Mouse (Mus musculus) hindbrain, embryonic 10.5 days (tissue): ENCODE results near the gene Fezf2. TPM values are rescaled to one million over a fixed set of nuclear protein-coding genes. Genes with fewer than 3 reads are reported as not detected.

ENCODE experiments used
- DNase-seq: peaks from one replicate; pipeline ENCODE4 v3.0.0-alpha.2; 2017; ENCODE audit warnings: low spot score
- H3K27ac ChIP-seq: fragments of 300-500 bp; sonication (generic); 2 replicates; pipeline ENCODE4 v1.5.1; 2016; ENCODE audit warnings: mild to moderate bottlenecking, moderate library complexity
- H3K27me3 ChIP-seq: fragments of 300-500 bp; sonication (generic); 2 replicates; pipeline ENCODE4 v1.6.1; 2016; ENCODE audit warnings: mild to moderate bottlenecking; ENCODE audit not compliant: poor library complexity, insufficient read depth, severe bottlenecking
- H3K36me3 ChIP-seq: fragments of 300-500 bp; sonication (generic); 2 replicates; pipeline ENCODE4 v1.6.1; 2016; ENCODE audit warnings: mild to moderate bottlenecking, moderate library complexity
- H3K4me1 ChIP-seq: fragments of 300-500 bp; sonication (generic); replicated peaks from 2 replicates; pipeline ENCODE4 v1.6.1; 2016; ENCODE audit warnings: mild to moderate bottlenecking
- H3K4me3 ChIP-seq: fragments of 300-500 bp; sonication (generic); 2 replicates; pipeline ENCODE4 v1.5.1; 2016; ENCODE audit warnings: mild to moderate bottlenecking, moderate library complexity
- H3K9me3 ChIP-seq: fragments of 300-500 bp; sonication (generic); 2 replicates; pipeline ENCODE4 v1.6.1; 2016; ENCODE audit warnings: mild to moderate bottlenecking, moderate library complexity
- WGBS: fragments of 180-500 bp; shearing (Covaris S2); methylation state at CpG from one replicate; pipeline ENCODE4 v1.1.7; 2016; 5-methylcytosine and 5-hydroxymethylcytosine counted together
- polyA plus RNA-seq: library from polyadenylated mRNA; unstranded; fragments of >200 nt; fragmentation: Nextera tagmentation; extraction: Ambion mirVana; gene quantifications from 2 replicates; pipeline ENCODE4 v1.2.1, GENCODE M21; 2016

Gene Fezf2
- polyA plus RNA-seq, 1 experiment from 2014 or later = 0.24 TPM

- H3K4me1 ChIP-seq = peaks cover 20% of the 10 kb centered on the region
- WGBS = under 1% methylated on average over 19 of the region's 19 CpGs
- no peaks in the 10 kb centered on the region for H3K9me3 ChIP-seq
- DNase-seq = peak; percentile 35
- no peak overlapping the region for H3K27ac ChIP-seq
- no peaks in the 10 kb centered on the region for H3K36me3 ChIP-seq
- no peak overlapping the region for H3K4me3 ChIP-seq
- peaks cover 100% of the 10 kb centered on the region for H3K27me3 ChIP-seq
Observed at GRCm38 (mm10) chr14:12340238-12341074, 7.5 kb downstream of the Fezf2 start.

- no peak overlapping the region for H3K4me3 ChIP-seq
- 1% methylated on average over 10 of the region's 10 CpGs for WGBS
- no peaks in the 10 kb centered on the region for H3K36me3 ChIP-seq
- DNase-seq = no peak
- H3K4me1 ChIP-seq = peaks cover 9% of the 10 kb centered on the region
- H3K27me3 ChIP-seq = peaks cover 100% of the 10 kb centered on the region
- H3K9me3 ChIP-seq = no peaks in the 10 kb centered on the region
- no peak overlapping the region for H3K27ac ChIP-seq
Observed at GRCm38 (mm10) chr14:12338811-12339565, 9.0 kb downstream of the Fezf2 start.

GRCm38 (mm10) chr14:12337998-12338809 lies 9.8 kb downstream of the Fezf2 start:
- H3K4me1 ChIP-seq = peaks cover 9% of the 10 kb centered on the region
- H3K36me3 ChIP-seq = no peaks in the 10 kb centered on the region
- peaks cover 100% of the 10 kb centered on the region for H3K27me3 ChIP-seq
- no peaks in the 10 kb centered on the region for H3K9me3 ChIP-seq
- peak; percentile 23 for DNase-seq
- H3K4me3 ChIP-seq = no peak overlapping the region
- H3K27ac ChIP-seq = no peak overlapping the region
- under 1% methylated on average over 16 of the region's 16 CpGs for WGBS

- WGBS = 4% methylated on average over 8 of the region's 8 CpGs
- H3K27ac ChIP-seq = no peak overlapping the region
- H3K27me3 ChIP-seq = peaks cover 100% of the 10 kb centered on the region
- H3K9me3 ChIP-seq = no peaks in the 10 kb centered on the region
- no peak overlapping the region for H3K4me3 ChIP-seq
- H3K36me3 ChIP-seq = no peaks in the 10 kb centered on the region
- H3K4me1 ChIP-seq = peaks cover 9% of the 10 kb centered on the region
- DNase-seq = no peak
Observed at GRCm38 (mm10) chr14:12337421-12337997, 10.5 kb downstream of the Fezf2 start.

GRCm38 (mm10) chr14:12334925-12335324 lies 13.1 kb downstream of the Fezf2 start:
- WGBS = 51% methylated on average over 7 of the region's 7 CpGs
- no peak for DNase-seq
- no peak overlapping the region for H3K27ac ChIP-seq
- H3K4me1 ChIP-seq = 0 out of 2 replicates have a peak, but pooled peaks cover 2% of the 10 kb centered on the region
- peaks cover 95% of the 10 kb centered on the region for H3K27me3 ChIP-seq
- H3K36me3 ChIP-seq = no peaks in the 10 kb centered on the region
- no peak overlapping the region for H3K4me3 ChIP-seq
- H3K9me3 ChIP-seq = no peaks in the 10 kb centered on the region

GRCm38 (mm10) chr14:12333622-12334021 lies 14.4 kb downstream of the Fezf2 start:
- no peaks in the 10 kb centered on the region for H3K36me3 ChIP-seq
- DNase-seq = no peak
- H3K9me3 ChIP-seq = no peaks in the 10 kb centered on the region
- H3K27me3 ChIP-seq = peaks cover 85% of the 10 kb centered on the region
- no peak overlapping the region for H3K4me3 ChIP-seq
- 81% methylated on average over 7 of the region's 7 CpGs for WGBS
- no peak overlapping the region for H3K27ac ChIP-seq
- 0 out of 2 replicates have a peak, but pooled peaks cover 2% of the 10 kb centered on the region for H3K4me1 ChIP-seq

- DNase-seq = no peak
- WGBS = 78% methylated on average over 2 of the region's 2 CpGs
- H3K27me3 ChIP-seq = no peaks in the 10 kb centered on the region
- no peak overlapping the region for H3K27ac ChIP-seq
- no peaks in the 10 kb centered on the region for H3K9me3 ChIP-seq
- H3K36me3 ChIP-seq = peaks cover 10% of the 10 kb centered on the region; the same call in 1 of the 2 replicates
- H3K4me3 ChIP-seq = no peak overlapping the region
- peaks cover 7% of the 10 kb centered on the region; the same call in 1 of the 2 replicates for H3K4me1 ChIP-seq
Observed at GRCm38 (mm10) chr14:12303106-12303505, 44.9 kb downstream of the Fezf2 start.

- 67% methylated on average over 3 of the region's 3 CpGs for WGBS
- DNase-seq = no peak
- Histone ChIP-seq H3K4me3 (no peak overlapping the region), H3K27me3 (no peaks in the 10 kb centered on the region), H3K36me3 (peaks cover 11% of the 10 kb centered on the region; the same call in 1 of the 2 replicates), H3K27ac (no peak overlapping the region), H3K9me3 (no peaks in the 10 kb centered on the region), H3K4me1 (peaks cover 7% of the 10 kb centered on the region; the same call in 1 of the 2 replicates)
Observed at GRCm38 (mm10) chr14:12300677-12301076, 47.3 kb downstream of the Fezf2 start.

- Histone ChIP-seq H3K27ac (no peak overlapping the region), H3K27me3 (no peaks in the 10 kb centered on the region), H3K9me3 (no peaks in the 10 kb centered on the region), H3K4me1 (peaks cover 7% of the 10 kb centered on the region; the same call in 1 of the 2 replicates), H3K4me3 (no peak overlapping the region), H3K36me3 (peaks cover 11% of the 10 kb centered on the region; the same call in 1 of the 2 replicates)
- DNase-seq = no peak
- 77% methylated on average over 4 of the region's 4 CpGs for WGBS
Observed at GRCm38 (mm10) chr14:12300275-12300674, 47.7 kb downstream of the Fezf2 start.

- H3K9me3 ChIP-seq = no peaks in the 10 kb centered on the region
- WGBS = 45% methylated on average over 6 of the region's 6 CpGs
- DNase-seq = no peak
- H3K27ac ChIP-seq = no peak overlapping the region
- H3K4me1 ChIP-seq = peaks cover 7% of the 10 kb centered on the region; the same call in 1 of the 2 replicates
- peaks cover 11% of the 10 kb centered on the region; the same call in 1 of the 2 replicates for H3K36me3 ChIP-seq
- no peak overlapping the region for H3K4me3 ChIP-seq
- no peaks in the 10 kb centered on the region for H3K27me3 ChIP-seq
Observed at GRCm38 (mm10) chr14:12299654-12300053, 48.3 kb downstream of the Fezf2 start.

GRCm38 (mm10) chr14:12299171-12299570 lies 48.8 kb downstream of the Fezf2 start:
- H3K27ac ChIP-seq = no peak overlapping the region
- H3K36me3 ChIP-seq = peaks cover 11% of the 10 kb centered on the region; the same call in 1 of the 2 replicates
- peaks cover 7% of the 10 kb centered on the region; the same call in 1 of the 2 replicates for H3K4me1 ChIP-seq
- H3K27me3 ChIP-seq = no peaks in the 10 kb centered on the region
- H3K9me3 ChIP-seq = no peaks in the 10 kb centered on the region
- no peak overlapping the region for H3K4me3 ChIP-seq
- DNase-seq = no peak

- H3K27me3 ChIP-seq = no peaks in the 10 kb centered on the region
- WGBS = 94% methylated on average over 7 of the region's 7 CpGs
- H3K36me3 ChIP-seq = peaks cover 11% of the 10 kb centered on the region; the same call in 1 of the 2 replicates
- H3K27ac ChIP-seq = no peak overlapping the region
- DNase-seq = no peak
- no peak overlapping the region for H3K4me3 ChIP-seq
- no peaks in the 10 kb centered on the region for H3K9me3 ChIP-seq
- H3K4me1 ChIP-seq = peaks cover 7% of the 10 kb centered on the region; the same call in 1 of the 2 replicates
Observed at GRCm38 (mm10) chr14:12296391-12296790, 51.6 kb downstream of the Fezf2 start.
